Mouse (Mus musculus) neural tube, embryonic 12.5 days (tissue): ENCODE measurements around the gene U90926. TPM values are rescaled to one million over a fixed set of nuclear protein-coding genes. Genes with fewer than 3 reads are reported as not detected.
"Not testable (repeated sequence)": the region's sequence is repeated elsewhere in the genome, so short reads cannot be mapped to it uniquely, and the experiment has no call there.

Source experiments
- ATAC-seq: fragments of 200-750 bp; cut with Nextera tagmentation; 2 replicates; pipeline ENCODE4 v1.8.0; 2017; ENCODE audit warnings: low read depth, mild to moderate bottlenecking, moderate TSS enrichment, moderate library complexity; ENCODE audit not compliant: low FRiP score
- H3K27ac ChIP-seq: fragments of 300-500 bp; sonication (generic); 2 replicates; pipeline ENCODE4 v1.5.1; 2016
- H3K27me3 ChIP-seq: fragments of 300-500 bp; sonication (generic); replicated peaks from 2 replicates; pipeline ENCODE4 v1.6.1; 2016; ENCODE audit warnings: mild to moderate bottlenecking
- H3K36me3 ChIP-seq: fragments of 300-500 bp; sonication (generic); 2 replicates; pipeline ENCODE4 v1.6.1; 2016; ENCODE audit warnings: mild to moderate bottlenecking
- H3K4me1 ChIP-seq: fragments of 300-500 bp; sonication (generic); 2 replicates; pipeline ENCODE4 v1.6.1; 2016
- H3K4me2 ChIP-seq: fragments of 300-500 bp; sonication (generic); replicated peaks from 2 replicates; pipeline ENCODE4 v1.6.1; 2016; ENCODE audit warnings: mild to moderate bottlenecking
- H3K4me3 ChIP-seq: fragments of 300-500 bp; sonication (generic); 2 replicates; pipeline ENCODE4 v1.5.1; 2016
- H3K9ac ChIP-seq: fragments of 300-500 bp; sonication (generic); 2 replicates; pipeline ENCODE4 v1.6.1; 2016; ENCODE audit warnings: mild to moderate bottlenecking
- H3K9me3 ChIP-seq: fragments of 300-500 bp; sonication (generic); 2 replicates; pipeline ENCODE4 v1.6.1; 2016; ENCODE audit warnings: mild to moderate bottlenecking
- WGBS: fragments of 180-500 bp; shearing (Covaris S2); methylation state at CpG from one replicate; pipeline ENCODE4 v1.1.7; 2016; 5-methylcytosine and 5-hydroxymethylcytosine counted together
- polyA plus RNA-seq: library from polyadenylated mRNA; unstranded; fragments of >200 nt; fragmentation: Nextera tagmentation; extraction: Ambion mirVana; gene quantifications from 2 replicates; pipeline ENCODE4 v1.2.1, GENCODE M21; 2016

U90926 gene
- polyA plus RNA-seq, 1 experiment from 2014 or later = not detected

DNA sequence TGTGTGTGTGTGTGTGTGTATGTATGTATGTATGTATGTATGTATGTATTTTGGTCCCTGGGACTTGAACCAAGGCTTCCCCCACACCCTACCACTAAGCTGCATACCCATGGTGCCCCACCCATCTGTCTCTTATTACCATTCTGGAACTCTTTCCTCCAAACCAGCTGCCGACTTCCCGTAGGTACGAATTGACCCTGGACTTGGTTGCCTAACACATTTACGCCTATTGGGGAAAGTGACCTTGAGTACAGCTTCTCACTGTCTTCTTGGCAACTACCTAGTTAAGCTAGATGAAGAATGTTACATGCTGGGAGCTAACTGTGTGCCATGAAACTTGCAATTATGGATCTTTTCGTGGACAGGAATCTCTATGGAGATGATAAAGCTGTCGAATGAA is 9.1 kb downstream of the U90926 start:
- no peak overlapping the region for H3K27ac ChIP-seq
- H3K27me3 ChIP-seq = no peaks in the 10 kb centered on the region
- H3K9me3 ChIP-seq = no peaks in the 10 kb centered on the region
- no peaks in the 10 kb centered on the region for H3K4me1 ChIP-seq
- 95% methylated on average over 6 of the region's 6 CpGs for WGBS
- no peak overlapping the region for H3K9ac ChIP-seq
- no peak overlapping the region for H3K4me2 ChIP-seq
- ATAC-seq = no peak
- H3K36me3 ChIP-seq = peaks cover 40% of the 10 kb centered on the region
- H3K4me3 ChIP-seq = no peak overlapping the region

GRCm38 (mm10) chr5:92205706-92206105 is 9.5 kb downstream of the U90926 start:
- Histone ChIP-seq H3K27me3 (no peaks in the 10 kb centered on the region), H3K9me3 (no peaks in the 10 kb centered on the region), H3K27ac (no peak overlapping the region), H3K4me1 (no peaks in the 10 kb centered on the region), H3K36me3 (peaks cover 44% of the 10 kb centered on the region), H3K9ac (no peak overlapping the region), H3K4me2 (no peak overlapping the region), H3K4me3 (no peak overlapping the region)
- WGBS = 90% methylated on average over 5 of the region's 5 CpGs
- no peak for ATAC-seq

DNA sequence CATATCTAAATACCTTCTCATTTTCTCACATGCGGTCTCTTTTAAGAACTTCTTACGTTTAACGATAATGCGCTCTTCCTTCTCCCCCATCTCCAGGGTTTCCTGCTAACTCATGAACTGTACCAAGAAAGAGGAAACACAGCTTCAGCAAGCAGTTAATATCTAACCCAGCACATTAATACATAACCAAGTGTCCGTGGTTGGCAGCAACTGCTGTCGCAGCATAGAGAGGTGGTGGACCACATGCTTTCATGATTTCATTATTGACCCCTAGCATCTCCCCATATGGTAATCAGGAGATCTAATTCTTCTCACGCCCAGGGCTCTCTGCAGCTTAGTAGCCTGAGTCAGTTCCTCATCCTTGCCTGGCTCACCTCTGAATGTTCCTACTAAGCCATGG is 10.0 kb downstream of the U90926 start:
- Histone ChIP-seq H3K4me2 (no peak overlapping the region), H3K27ac (no peak overlapping the region), H3K9ac (no peak overlapping the region), H3K36me3 (peaks cover 48% of the 10 kb centered on the region), H3K4me1 (no peaks in the 10 kb centered on the region), H3K9me3 (no peaks in the 10 kb centered on the region), H3K27me3 (no peaks in the 10 kb centered on the region), H3K4me3 (no peak overlapping the region)
- ATAC-seq = no peak
- 89% methylated on average over 7 of the region's 7 CpGs for WGBS

DNA sequence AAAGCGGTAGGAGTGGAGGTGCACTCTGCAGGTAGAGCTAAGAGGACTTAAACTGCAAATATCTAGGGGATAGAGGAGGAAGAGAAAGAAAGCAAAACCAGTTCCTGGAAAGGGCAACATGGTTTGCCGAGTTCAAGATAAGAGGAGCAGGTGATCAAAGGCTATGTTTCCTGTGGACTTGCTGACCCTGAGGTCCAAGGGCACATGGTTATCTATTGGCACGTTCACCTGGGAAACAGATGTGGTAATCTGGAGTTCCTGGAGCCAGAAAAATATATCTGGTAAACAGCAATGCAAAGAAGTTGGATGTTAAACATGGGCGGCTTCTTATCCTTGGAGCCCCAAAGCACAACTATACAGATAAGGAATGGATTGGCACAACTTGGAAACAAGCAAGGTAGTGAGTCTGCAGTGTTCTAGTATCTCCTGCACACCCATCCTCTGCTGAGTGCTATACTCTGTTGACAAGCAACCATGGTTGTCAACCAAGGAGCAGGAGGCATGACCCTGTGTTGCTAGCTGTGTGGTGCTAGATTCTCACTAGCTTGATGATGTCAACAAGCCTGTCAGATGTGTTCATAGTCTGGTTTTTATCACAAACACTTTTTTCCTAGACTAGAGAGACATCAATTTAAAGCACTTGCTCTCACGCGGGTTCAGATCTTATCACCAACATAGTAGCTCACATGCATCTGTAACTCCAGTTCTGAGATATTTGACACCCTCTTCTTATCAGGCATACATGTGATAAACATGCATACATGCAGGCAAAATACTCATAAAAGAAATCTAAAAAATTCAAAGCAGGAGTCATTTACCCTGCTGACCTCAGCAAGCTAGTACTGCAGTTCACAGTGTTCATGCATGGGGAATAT is 10.8 kb downstream of the U90926 start:
- H3K4me3 ChIP-seq = no peak overlapping the region
- H3K36me3 ChIP-seq = peaks cover 52% of the 10 kb centered on the region
- H3K9ac ChIP-seq = no peak overlapping the region
- H3K4me1 ChIP-seq = no peaks in the 10 kb centered on the region
- H3K27ac ChIP-seq = no peak overlapping the region
- no peaks in the 10 kb centered on the region for H3K27me3 ChIP-seq
- H3K4me2 ChIP-seq = no peak overlapping the region
- WGBS = 93% methylated on average over 6 of the region's 6 CpGs
- no peaks in the 10 kb centered on the region for H3K9me3 ChIP-seq
- no peak for ATAC-seq

DNA sequence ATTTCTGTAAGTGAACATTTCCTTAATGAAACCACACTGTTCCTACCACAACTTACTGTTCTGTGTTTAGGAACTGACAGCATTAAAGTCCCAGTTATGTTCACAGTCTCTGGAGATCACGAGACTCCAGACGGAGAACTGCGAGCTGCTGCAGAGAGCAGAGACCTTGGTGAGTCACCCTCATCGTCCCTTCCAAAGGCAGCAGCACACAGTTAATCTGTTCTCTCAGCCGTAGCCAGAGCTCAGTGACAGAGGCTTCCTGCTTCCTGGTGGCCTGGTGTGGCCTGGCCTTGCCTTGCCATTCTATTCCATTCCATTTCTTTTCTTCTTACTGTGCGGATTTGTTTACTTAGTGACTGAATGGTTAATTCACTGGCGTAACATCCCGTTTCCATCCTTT is 16.9 kb downstream of the U90926 start:
- peaks cover 69% of the 10 kb centered on the region for H3K36me3 ChIP-seq
- no peak for ATAC-seq

DNA sequence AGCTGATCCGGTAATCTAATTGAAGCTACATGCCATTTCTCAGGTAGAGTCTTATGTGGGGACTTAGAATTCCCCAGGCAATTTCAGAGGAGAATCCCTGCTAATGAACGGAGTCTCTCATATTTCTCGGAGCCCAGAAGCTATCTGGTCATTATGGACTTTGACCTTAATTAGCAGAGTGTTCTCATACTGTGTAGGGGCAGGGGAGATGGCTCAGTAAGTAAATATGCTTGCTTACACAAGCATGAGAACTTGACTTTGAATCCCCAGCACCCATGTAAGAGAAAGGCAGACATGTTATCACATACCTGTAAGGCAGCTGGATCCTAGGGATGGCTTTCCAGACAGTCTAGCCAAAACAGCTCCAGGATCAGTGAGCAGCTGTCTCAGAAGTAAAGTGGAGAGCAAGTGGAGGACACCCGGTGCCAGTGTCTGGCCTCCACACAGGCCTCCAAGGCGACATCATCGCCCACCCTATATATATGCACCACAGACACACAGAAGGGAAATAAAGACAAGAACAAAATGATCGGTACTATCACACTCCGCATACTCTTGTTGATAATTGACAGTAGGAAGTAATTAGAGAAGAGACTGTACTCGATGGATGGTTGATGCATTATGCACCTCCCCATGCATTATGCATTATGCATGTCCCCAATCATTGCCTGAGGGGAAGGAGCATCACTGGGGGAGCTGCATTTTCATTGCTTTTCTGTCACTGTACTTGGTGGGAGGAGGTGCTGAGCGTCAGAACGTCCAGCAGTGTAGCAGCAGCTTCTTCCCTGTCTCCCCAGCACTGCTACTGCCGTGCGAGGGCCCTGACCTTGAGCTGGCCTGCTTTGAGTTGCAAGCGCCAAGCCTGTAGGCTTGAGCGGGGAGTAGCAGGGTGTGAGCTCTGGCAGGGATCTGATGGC is 18.1 kb downstream of the U90926 start:
- ATAC-seq = peak; percentile 56
- peaks cover 70% of the 10 kb centered on the region for H3K36me3 ChIP-seq
- H3K9ac ChIP-seq = no peak overlapping the region
- no peaks in the 10 kb centered on the region for H3K4me1 ChIP-seq
- no peaks in the 10 kb centered on the region for H3K9me3 ChIP-seq
- no peak overlapping the region for H3K4me3 ChIP-seq
- H3K4me2 ChIP-seq = 0 out of 2 replicates have a peak overlapping the region, but pooled peaks have one; percentile 12
- 76% methylated on average over 15 of the region's 15 CpGs for WGBS
- no peaks in the 10 kb centered on the region for H3K27me3 ChIP-seq
- H3K27ac ChIP-seq = no peak overlapping the region

More for the DNA sequence above, 16.9 kb downstream of the U90926 start:
- Histone ChIP-seq H3K4me3 (no peak overlapping the region), H3K9ac (no peak overlapping the region), H3K27me3 (no peaks in the 10 kb centered on the region), H3K4me2 (no peak overlapping the region), H3K27ac (no peak overlapping the region), H3K9me3 (no peaks in the 10 kb centered on the region), H3K4me1 (no peaks in the 10 kb centered on the region)
- WGBS = 85% methylated on average over 8 of the region's 8 CpGs

GRCm38 (mm10) chr5:92195716-92196115 is 19.5 kb downstream of the U90926 start:
- 60% methylated on average over 2 of the region's 2 CpGs for WGBS
- not testable (repeated sequence) for H3K9ac ChIP-seq, H3K9me3 ChIP-seq, H3K4me2 ChIP-seq, H3K27me3 ChIP-seq, ATAC-seq, H3K27ac ChIP-seq, H3K4me1 ChIP-seq, H3K4me3 ChIP-seq
- H3K36me3 ChIP-seq = peaks cover 59% of the 10 kb centered on the region

DNA sequence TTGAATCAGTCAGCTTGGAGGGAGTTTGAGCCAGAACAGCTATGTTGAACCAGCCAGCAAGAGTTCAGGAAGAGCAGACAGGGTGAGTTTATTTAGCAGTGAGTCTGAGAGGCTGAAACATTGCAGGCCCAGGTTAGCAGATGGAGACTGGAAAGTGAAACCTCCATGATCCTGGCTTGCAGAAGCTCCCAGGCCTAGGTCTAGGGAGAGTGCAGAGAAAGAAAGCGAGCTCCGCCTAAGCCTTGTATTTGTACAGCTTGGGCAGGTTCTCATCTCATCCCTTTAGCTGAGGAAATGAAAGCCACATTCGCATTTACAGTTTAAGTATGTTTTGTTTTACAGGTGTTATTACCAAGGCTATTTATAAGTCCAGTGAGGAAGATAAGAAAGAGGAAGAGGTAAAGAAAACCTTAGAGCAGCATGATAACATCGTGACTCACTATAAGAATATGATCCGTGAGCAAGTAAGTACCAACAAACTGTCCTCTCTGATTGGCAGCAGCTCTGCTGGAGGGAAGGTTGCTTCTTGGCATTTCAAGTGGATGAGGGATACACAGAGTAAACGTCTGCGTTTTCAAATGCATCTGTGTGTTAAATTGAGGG is 26.2 kb downstream of the U90926 start:
- Histone ChIP-seq H3K4me1 (no peaks in the 10 kb centered on the region), H3K4me2 (no peak overlapping the region), H3K4me3 (no peak overlapping the region), H3K27ac (no peak overlapping the region), H3K9me3 (no peaks in the 10 kb centered on the region), H3K9ac (no peak overlapping the region), H3K36me3 (peaks cover 48% of the 10 kb centered on the region), H3K27me3 (no peaks in the 10 kb centered on the region)
- WGBS = 97% methylated on average over 7 of the region's 7 CpGs
- no peak for ATAC-seq

DNA sequence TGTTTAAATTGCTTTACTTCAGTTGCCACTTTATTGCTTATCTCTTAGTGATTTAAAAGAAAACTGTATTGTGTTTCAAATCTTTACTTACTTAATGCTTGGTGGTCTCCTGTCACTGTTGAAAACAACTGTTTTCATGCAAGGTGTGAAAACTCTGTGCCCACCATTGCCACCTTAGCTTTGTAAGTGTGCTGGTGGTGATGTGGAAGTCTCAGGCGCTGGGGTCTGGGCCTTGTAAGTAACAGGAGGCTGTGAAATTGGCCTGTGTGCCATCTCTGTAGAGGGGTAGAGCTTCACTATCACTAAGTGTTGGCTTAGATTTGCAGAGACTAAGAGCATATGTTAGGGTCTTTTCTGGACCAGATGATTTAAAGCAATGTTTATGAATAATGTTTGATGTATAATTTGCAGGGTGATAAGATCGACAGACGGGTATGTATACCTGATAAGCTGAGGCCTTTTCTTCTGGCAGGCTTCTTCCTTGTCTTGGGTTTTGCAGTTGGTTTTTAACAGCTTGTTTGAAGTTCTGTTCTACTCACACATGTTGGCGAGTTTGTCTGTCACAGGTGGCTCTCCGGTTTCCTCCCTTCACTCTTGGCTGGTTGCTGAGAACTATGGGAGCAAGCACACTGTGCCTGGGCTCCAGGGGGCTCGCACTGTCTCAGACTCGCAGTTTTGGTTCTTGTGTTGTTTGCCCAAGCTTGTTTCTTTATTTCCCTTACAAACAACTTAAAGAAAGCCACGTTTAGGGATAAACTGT is 32.0 kb downstream of the U90926 start:
- no peak for ATAC-seq
- Histone ChIP-seq H3K4me1 (no peaks in the 10 kb centered on the region), H3K4me2 (no peak overlapping the region), H3K9ac (no peak overlapping the region), H3K27ac (no peak overlapping the region), H3K27me3 (no peaks in the 10 kb centered on the region), H3K36me3 (peaks cover 48% of the 10 kb centered on the region), H3K4me3 (no peak overlapping the region), H3K9me3 (no peaks in the 10 kb centered on the region)
- WGBS = 89% methylated on average over 8 of the region's 8 CpGs

DNA sequence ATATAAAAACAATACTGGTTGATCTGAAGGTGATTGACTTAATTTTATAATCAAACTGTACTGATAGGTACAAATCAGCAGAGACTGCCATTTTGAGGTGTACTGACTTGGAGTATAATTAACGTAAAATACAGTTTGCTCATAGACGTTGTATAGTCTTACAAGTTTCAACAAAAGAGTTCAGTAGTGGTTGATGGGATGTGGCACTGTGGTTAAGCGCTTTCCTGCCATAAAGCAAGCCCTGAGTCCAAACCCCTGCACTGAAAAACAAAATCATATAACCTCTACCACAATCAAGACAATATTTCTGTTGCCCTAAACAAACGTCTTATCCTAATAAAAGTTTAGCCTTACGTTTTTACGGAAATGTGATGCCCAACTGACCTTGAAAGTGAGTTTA is 49.2 kb downstream of the U90926 start:
- H3K4me2 ChIP-seq = no peak overlapping the region
- no peak overlapping the region for H3K27ac ChIP-seq
- H3K4me3 ChIP-seq = no peak overlapping the region
- 92% methylated on average over 6 of the region's 6 CpGs for WGBS
- no peaks in the 10 kb centered on the region for H3K4me1 ChIP-seq
- no peak overlapping the region for H3K9ac ChIP-seq
- no peaks in the 10 kb centered on the region for H3K27me3 ChIP-seq
- H3K9me3 ChIP-seq = no peaks in the 10 kb centered on the region
- ATAC-seq = no peak
- peaks cover 16% of the 10 kb centered on the region for H3K36me3 ChIP-seq
